Mouse (Mus musculus): ENCODE data around the gene Plod3.

DNA sequence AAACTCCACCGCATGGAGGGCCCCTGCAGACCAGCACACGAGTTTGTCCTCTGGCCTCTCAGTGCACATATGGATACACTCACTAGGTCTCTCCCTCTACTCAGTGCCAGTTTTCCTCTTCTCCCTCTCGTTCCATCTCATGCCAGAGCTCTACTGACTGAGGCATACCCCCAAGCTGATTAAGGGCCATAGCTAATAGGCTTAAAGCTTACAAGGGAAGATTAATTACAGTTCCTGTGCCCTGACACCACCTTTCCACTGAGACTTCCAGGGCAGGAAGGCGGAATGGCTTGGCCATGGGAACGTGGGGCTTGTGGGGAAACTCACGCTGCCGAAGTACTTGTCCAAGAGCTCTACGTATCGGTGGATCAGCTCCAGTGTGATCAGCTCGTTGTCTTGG lies 54.6 kb downstream of the Plod3 start:
- TF ChIP-seq CTCF (IDR thresholded peaks at IDR 0.05; ENCODE audit: borderline replicate concordance, insufficient read depth, low read length) (no peak), POLR2A (IDR thresholded peaks at IDR 0.05; ENCODE audit: low read depth, low read length) (no peak)

Data from embryonic fibroblast, embryonic 13.5 days (primary cell).